Mouse (Mus musculus): ENCODE measurements at regions not wholly inside any gene's neighbourhood (a gene's known extent, or its start where the extent isn't known, plus 50 kb on each side); places are given as distances from the start of the nearest gene placed in this dataset.

DNA sequence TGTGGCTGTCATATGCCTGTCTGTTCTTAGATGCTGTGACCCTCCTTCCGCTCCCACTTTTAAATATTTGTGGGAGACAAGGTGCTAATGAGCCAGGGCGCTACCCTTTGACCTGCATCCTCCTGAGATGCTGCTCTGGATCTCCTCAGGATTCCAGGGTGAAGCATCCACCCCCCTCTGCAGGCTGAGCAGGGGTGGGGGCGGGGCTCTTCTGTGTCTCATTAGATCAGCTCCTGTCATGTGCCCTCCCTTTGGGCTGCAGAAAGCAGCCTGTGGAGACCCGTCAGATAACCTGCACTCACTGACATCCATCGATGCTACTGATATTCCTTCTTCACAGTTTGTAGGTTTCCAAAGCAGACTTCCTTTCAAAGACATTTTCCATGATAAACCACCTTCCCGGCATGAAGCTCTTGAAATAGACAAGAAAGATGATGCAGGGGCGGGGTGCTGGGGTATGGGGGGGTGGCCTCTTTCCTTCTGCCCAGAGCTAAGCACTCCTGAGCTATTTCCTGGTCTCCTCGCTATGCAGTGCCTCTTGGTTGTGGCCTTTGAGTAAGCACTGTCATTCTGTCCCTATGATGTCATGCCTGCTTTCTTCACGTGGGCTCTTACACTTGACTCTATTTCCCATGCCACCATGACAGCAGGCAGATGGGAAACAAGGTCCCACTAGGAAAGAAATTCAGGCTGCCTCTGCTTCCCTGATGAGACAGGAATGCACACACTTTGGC lies 200.4 kb upstream of the Kazn start:
- Histone ChIP-seq H3K27me3 (replicated peaks) (no peaks in the 10 kb centered on the region), H3K9me3 (replicated peaks; ENCODE audit: low read length) (peaks cover 82% of the 10 kb centered on the region), H3K27ac (ENCODE audit: insufficient read depth, low read depth) (no peak overlapping the region), H3K36me3 (replicated peaks in 1 of 2; ENCODE audit: control insufficient read depth in 1 of 2, insufficient read depth in 1 of 2, low read length in 1 of 2) (no peaks in the 10 kb centered on the region), H3K4me3 (replicated peaks in 1 of 3; ENCODE audit: low read depth in 2 of 3, low read length in 2 of 3, poor library complexity in 1 of 3) (no peak overlapping the region), H3K4me1 (ENCODE audit: control insufficient read depth in 1 of 2, insufficient read depth in 2 of 2) (no peaks in the 10 kb centered on the region), H3K9ac (ENCODE audit: insufficient read depth, low read depth) (no peak overlapping the region), H3K4me2 (ENCODE audit: insufficient read depth, low read depth, poor library complexity, severe bottlenecking) (no peak overlapping the region), H3K79me2 (replicated peaks; ENCODE audit: control insufficient read depth, extremely low read depth, insufficient read depth, poor library complexity, severe bottlenecking) (no peaks in the 10 kb centered on the region)
- in situ Hi-C loops (cut with MboI; ENCODE audit: low pct_ligation_motif_present, low pct_unique_long_range_greater_than_20kb, low sequenced_read_pairs) (no loop called here), dilution Hi-C loops (cut with MboI; ENCODE audit: extremely low pct_ligation_motif_present, extremely low pct_unique_long_range_greater_than_20kb, low sequenced_read_pairs) (no loop called here)
- DNase-seq (ENCODE audit: extremely low read depth), result no peak
- TF ChIP-seq MAX (IDR thresholded peaks at IDR 0.05; ENCODE audit: low read length) (no peak), EP300 (IDR thresholded peaks at IDR 0.05; ENCODE audit: low read length) (no peak), ZMIZ1 (IDR thresholded peaks at IDR 0.05; ENCODE audit: low read depth, low read length) (no peak), TBP (conservative IDR thresholded peaks at IDR 0.05; ENCODE audit: low read depth, low read length) (no peak), RCOR1 (conservative IDR thresholded peaks at IDR 0.05; ENCODE audit: low read depth, low read length) (no peak), POLR2AphosphoS2 (IDR thresholded peaks at IDR 0.05; ENCODE audit: low read depth, low read length) (no peak), RAD21 (IDR thresholded peaks at IDR 0.05; ENCODE audit: low read depth, low read length) (no peak), KAT2A (IDR thresholded peaks at IDR 0.05; ENCODE audit: insufficient replicate concordance, low read length) (no peak), MEF2A (IDR thresholded peaks at IDR 0.05; ENCODE audit: borderline replicate concordance, low read depth, low read length) (no peak), MXI1 (IDR thresholded peaks at IDR 0.05; ENCODE audit: low read depth, low read length) (no peak), USF1 (IDR thresholded peaks at IDR 0.05; ENCODE audit: low read depth, low read length) (no peak), SMC3 (IDR thresholded peaks at IDR 0.05; ENCODE audit: low read depth, low read length) (no peak), SIN3A (IDR thresholded peaks at IDR 0.05; ENCODE audit: low read length) (no peak), E2F4 (IDR thresholded peaks at IDR 0.05; ENCODE audit: insufficient replicate concordance, low read depth, low read length) (no peak), ELF1 (IDR thresholded peaks at IDR 0.05; ENCODE audit: low read depth, low read length) (no peak), TCF12 (IDR thresholded peaks at IDR 0.05; ENCODE audit: low read depth, low read length) (no peak), NRF1 (IDR thresholded peaks at IDR 0.05; ENCODE audit: low read depth, low read length) (no peak), NELFE (IDR thresholded peaks at IDR 0.05; ENCODE audit: low read depth, low read length) (no peak)

DNA sequence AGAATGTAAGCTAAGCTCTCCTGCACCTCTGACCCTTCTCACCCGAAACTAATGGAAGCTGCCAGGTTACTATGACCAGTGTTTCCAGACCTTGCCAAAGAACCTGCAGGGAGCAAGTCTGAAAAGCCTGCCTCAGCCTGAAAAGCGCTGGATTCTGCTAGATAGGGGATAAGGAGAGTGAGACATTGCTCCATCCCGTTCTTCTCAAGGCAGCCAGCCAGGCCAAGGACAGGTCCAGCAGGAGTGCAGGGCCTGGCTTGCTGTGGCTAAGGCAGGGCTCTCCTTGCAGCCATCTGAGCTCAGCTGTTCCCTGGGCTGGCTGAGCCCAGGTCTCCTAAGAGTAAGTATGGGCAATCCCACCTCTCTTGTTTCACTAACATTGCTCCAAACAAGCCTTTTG lies 185.4 kb upstream of the Kazn start:
- Histone ChIP-seq H3K27ac (ENCODE audit: insufficient read depth, low read depth) (no peak overlapping the region), H3K4me2 (ENCODE audit: insufficient read depth, low read depth, poor library complexity, severe bottlenecking) (no peak overlapping the region), H3K27me3 (replicated peaks) (no peaks in the 10 kb centered on the region), H3K4me1 (ENCODE audit: control insufficient read depth in 1 of 2, insufficient read depth in 2 of 2) (no peaks in the 10 kb centered on the region), H3K4me3 (replicated peaks in 1 of 3; ENCODE audit: low read depth in 2 of 3, low read length in 2 of 3, poor library complexity in 1 of 3) (no peak overlapping the region), H3K9ac (ENCODE audit: insufficient read depth, low read depth) (no peak overlapping the region), H3K36me3 (replicated peaks in 1 of 2; ENCODE audit: control insufficient read depth in 1 of 2, insufficient read depth in 1 of 2, low read length in 1 of 2) (no peaks in the 10 kb centered on the region), H3K79me2 (replicated peaks; ENCODE audit: control insufficient read depth, extremely low read depth, insufficient read depth, poor library complexity, severe bottlenecking) (no peaks in the 10 kb centered on the region), H3K9me3 (replicated peaks; ENCODE audit: low read length) (peaks cover 81% of the 10 kb centered on the region)
- in situ Hi-C loops (cut with MboI; ENCODE audit: low pct_ligation_motif_present, low pct_unique_long_range_greater_than_20kb, low sequenced_read_pairs), result loop anchor here (25.0 kb wide), 1 partner anchor 262 kb away; no protein-coding TSS in a partner anchor
- no peak for TF ChIP-seq CHD2 (IDR thresholded peaks at IDR 0.05; ENCODE audit: low read length)
- TF ChIP-seq NELFE (IDR thresholded peaks at IDR 0.05; ENCODE audit: low read depth, low read length), result no peak
- TF ChIP-seq HCFC1 (IDR thresholded peaks at IDR 0.05; ENCODE audit: low read depth, low read length), result no peak
- TF ChIP-seq TCF12 (IDR thresholded peaks at IDR 0.05; ENCODE audit: low read depth, low read length), result no peak
- TF ChIP-seq POLR2A (IDR thresholded peaks at IDR 0.05; ENCODE audit: low read depth, low read length), result no peak
- TF ChIP-seq JUND (conservative IDR thresholded peaks at IDR 0.05; ENCODE audit: low read depth, low read length), result no peak
- no peak for TF ChIP-seq USF2 (conservative IDR thresholded peaks at IDR 0.05; ENCODE audit: low read depth, low read length)
- no peak for TF ChIP-seq ELF1 (IDR thresholded peaks at IDR 0.05; ENCODE audit: low read depth, low read length)
- TF ChIP-seq JUN (IDR thresholded peaks at IDR 0.05; ENCODE audit: insufficient read depth, low read depth, low read length), result no peak
- no peak for TF ChIP-seq ZKSCAN1 (IDR thresholded peaks at IDR 0.05; ENCODE audit: borderline replicate concordance, low read depth, low read length)
- TF ChIP-seq MAFK (IDR thresholded peaks at IDR 0.05; ENCODE audit: insufficient replicate concordance, low read length), result no peak
- TF ChIP-seq E2F4 (IDR thresholded peaks at IDR 0.05; ENCODE audit: insufficient replicate concordance, low read depth, low read length), result no peak
- no peak for TF ChIP-seq TBP (conservative IDR thresholded peaks at IDR 0.05; ENCODE audit: low read depth, low read length)
- TF ChIP-seq MXI1 (IDR thresholded peaks at IDR 0.05; ENCODE audit: low read depth, low read length), result no peak
- no peak for DNase-seq (ENCODE audit: extremely low read depth)
- dilution Hi-C loops (cut with MboI; ENCODE audit: extremely low pct_ligation_motif_present, extremely low pct_unique_long_range_greater_than_20kb, low sequenced_read_pairs), result no loop called here

Data from CH12.LX (cell line).